Mouse (Mus musculus) lung, embryonic 15.5 days (tissue): ENCODE measurements at regions not wholly inside any gene's neighbourhood (a gene's known extent, or its start where the extent isn't known, plus 50 kb on each side); places are given as distances from the start of the nearest gene placed in this dataset.

Experiments used
- ATAC-seq: fragments of 200-750 bp; cut with Nextera tagmentation; 2 replicates; pipeline ENCODE4 v1.8.0; 2017; ENCODE audit warnings: moderate number of reproducible peaks, borderline replicate concordance; ENCODE audit not compliant: low FRiP score, low TSS enrichment; ENCODE audit errors: extremely low read depth
- H3K27ac ChIP-seq: fragments of 300-500 bp; sonication (generic); 2 replicates; pipeline ENCODE4 v1.5.1; 2015; ENCODE audit warnings: moderate library complexity, mild to moderate bottlenecking, inconsistent platforms
- H3K27me3 ChIP-seq: fragments of 300-500 bp; sonication (generic); 2 replicates; pipeline ENCODE4 v1.6.1; 2015; ENCODE audit warnings: inconsistent platforms
- H3K36me3 ChIP-seq: fragments of 300-500 bp; sonication (generic); 2 replicates; pipeline ENCODE4 v1.6.1; 2015; ENCODE audit warnings: inconsistent platforms
- H3K4me1 ChIP-seq: fragments of 300-500 bp; sonication (generic); 2 replicates; pipeline ENCODE4 v1.6.1; 2015; ENCODE audit warnings: inconsistent platforms
- H3K4me2 ChIP-seq: fragments of 300-500 bp; sonication (generic); 2 replicates; pipeline ENCODE4 v1.6.1; 2015; ENCODE audit warnings: inconsistent platforms, mild to moderate bottlenecking, moderate library complexity
- H3K4me3 ChIP-seq: fragments of 300-500 bp; sonication (generic); 2 replicates; pipeline ENCODE4 v1.5.1; 2015; ENCODE audit warnings: mild to moderate bottlenecking, inconsistent platforms
- H3K9ac ChIP-seq: fragments of 300-500 bp; sonication (generic); 2 replicates; pipeline ENCODE4 v1.6.1; 2015; ENCODE audit warnings: inconsistent platforms
- H3K9me3 ChIP-seq: fragments of 300-500 bp; sonication (generic); 2 replicates; pipeline ENCODE4 v1.6.1; 2016; ENCODE audit warnings: inconsistent platforms
- WGBS: fragments of 180-500 bp; shearing (Covaris S2); methylation state at CpG from one replicate; pipeline ENCODE4 v1.1.7; 2015; 5-methylcytosine and 5-hydroxymethylcytosine counted together

DNA sequence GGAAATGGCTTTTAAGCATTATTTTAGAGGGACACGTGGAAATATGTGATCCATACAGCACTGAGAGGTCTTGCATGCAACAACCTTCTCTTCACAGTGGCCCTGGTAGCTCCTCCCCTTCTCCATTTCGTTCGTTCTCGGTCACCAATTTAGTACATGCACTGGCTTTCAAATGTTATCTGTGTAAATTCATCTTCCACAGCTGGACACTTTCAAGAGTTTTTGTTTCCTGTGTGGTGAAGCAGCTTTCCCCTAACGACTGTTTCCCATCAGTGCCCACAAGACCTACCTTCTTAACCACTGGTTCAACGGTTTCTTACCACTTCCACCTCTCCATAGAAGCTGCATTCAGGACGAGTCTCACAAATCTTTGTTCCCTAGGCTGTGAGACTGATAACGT is 368.8 kb downstream of the Ptprc start:
- no peak overlapping the region for H3K4me2 ChIP-seq
- no peak overlapping the region for H3K27ac ChIP-seq
- no peak for ATAC-seq
- no peaks in the 10 kb centered on the region for H3K4me1 ChIP-seq
- 44% methylated on average over 8 of the region's 8 CpGs for WGBS
- no peak overlapping the region for H3K4me3 ChIP-seq
- H3K9me3 ChIP-seq: no peaks in the 10 kb centered on the region
- no peaks in the 10 kb centered on the region for H3K27me3 ChIP-seq
- no peaks in the 10 kb centered on the region for H3K36me3 ChIP-seq
- H3K9ac ChIP-seq: no peak overlapping the region

DNA sequence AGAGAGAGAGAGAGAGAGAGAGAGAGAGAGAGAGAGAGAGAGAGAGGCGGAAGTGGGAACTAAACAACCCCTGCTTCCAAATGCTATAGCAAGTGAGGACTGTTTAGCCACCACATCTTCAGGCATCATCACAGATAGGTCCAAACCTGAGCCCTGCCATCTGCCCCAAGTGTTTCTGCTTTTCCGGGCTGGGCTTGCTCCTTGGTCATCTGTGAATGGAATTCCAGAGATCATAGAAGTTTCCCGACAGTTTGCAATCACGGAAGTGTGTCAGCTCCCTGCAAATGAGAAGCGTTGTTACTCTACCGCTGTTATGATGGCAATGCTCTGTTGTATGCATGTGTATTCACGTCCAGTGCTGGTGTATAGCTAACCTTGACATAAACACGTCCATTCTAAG is 369.3 kb downstream of the Ptprc start:
- Histone ChIP-seq H3K27me3 (no peaks in the 10 kb centered on the region), H3K36me3 (no peaks in the 10 kb centered on the region), H3K9ac (no peak overlapping the region), H3K27ac (no peak overlapping the region), H3K4me3 (no peak overlapping the region), H3K4me2 (no peak overlapping the region), H3K9me3 (no peaks in the 10 kb centered on the region), H3K4me1 (no peaks in the 10 kb centered on the region)
- no peak for ATAC-seq
- 71% methylated on average over 8 of the region's 8 CpGs for WGBS

DNA sequence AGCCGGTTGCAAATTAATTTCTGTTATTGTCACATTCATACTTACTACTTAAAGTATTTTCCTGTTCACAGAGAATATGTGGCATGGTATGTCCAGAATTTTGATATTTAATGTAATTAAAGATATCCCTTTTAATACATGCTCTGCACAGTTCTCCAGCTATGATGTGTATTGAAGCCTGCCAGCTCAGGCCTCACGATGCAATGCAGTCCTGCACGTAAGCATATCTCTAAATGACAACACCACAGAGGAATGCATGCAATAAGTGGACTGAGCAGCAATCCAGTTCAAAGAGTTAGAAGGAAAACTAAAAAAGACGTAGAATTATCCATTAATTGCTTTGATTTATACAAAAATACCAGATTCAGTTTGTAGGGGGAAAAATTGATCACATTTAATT is 373.4 kb downstream of the Ptprc start:
- no peak overlapping the region for H3K4me3 ChIP-seq
- H3K9ac ChIP-seq: no peak overlapping the region
- WGBS: 46% methylated on average over 4 of the region's 4 CpGs
- H3K27ac ChIP-seq: no peak overlapping the region
- no peaks in the 10 kb centered on the region for H3K9me3 ChIP-seq
- no peaks in the 10 kb centered on the region for H3K4me1 ChIP-seq
- no peak for ATAC-seq
- no peak overlapping the region for H3K4me2 ChIP-seq
- H3K36me3 ChIP-seq: no peaks in the 10 kb centered on the region
- no peaks in the 10 kb centered on the region for H3K27me3 ChIP-seq

GRCm38 (mm10) chr1:137800752-137801151 is 374.8 kb downstream of the Ptprc start:
- no peak overlapping the region for H3K27ac ChIP-seq
- WGBS: 48% methylated on average over 2 of the region's 2 CpGs

GRCm38 (mm10) chr1:137788789-137789188 is 386.7 kb downstream of the Ptprc start:
- H3K27me3 ChIP-seq: no peaks in the 10 kb centered on the region
- no peaks in the 10 kb centered on the region for H3K36me3 ChIP-seq
- no peak overlapping the region for H3K4me3 ChIP-seq
- WGBS: 73% methylated on average over 3 of the region's 3 CpGs
- no peaks in the 10 kb centered on the region for H3K9me3 ChIP-seq
- no peak overlapping the region for H3K4me2 ChIP-seq
- H3K4me1 ChIP-seq: no peaks in the 10 kb centered on the region; the same call in 1 of the 2 replicates
- no peak for ATAC-seq
- no peak overlapping the region for H3K9ac ChIP-seq
- H3K27ac ChIP-seq: no peak overlapping the region

More at GRCm38 (mm10) chr1:137800752-137801151, 374.8 kb downstream of the Ptprc start:
- H3K9ac ChIP-seq: no peak overlapping the region
- ATAC-seq: no peak
- H3K4me2 ChIP-seq: no peak overlapping the region
- H3K9me3 ChIP-seq: no peaks in the 10 kb centered on the region
- no peak overlapping the region for H3K4me3 ChIP-seq
- H3K4me1 ChIP-seq: 0 out of 2 replicates have a peak, but pooled peaks cover 3% of the 10 kb centered on the region
- H3K36me3 ChIP-seq: no peaks in the 10 kb centered on the region
- no peaks in the 10 kb centered on the region for H3K27me3 ChIP-seq

DNA sequence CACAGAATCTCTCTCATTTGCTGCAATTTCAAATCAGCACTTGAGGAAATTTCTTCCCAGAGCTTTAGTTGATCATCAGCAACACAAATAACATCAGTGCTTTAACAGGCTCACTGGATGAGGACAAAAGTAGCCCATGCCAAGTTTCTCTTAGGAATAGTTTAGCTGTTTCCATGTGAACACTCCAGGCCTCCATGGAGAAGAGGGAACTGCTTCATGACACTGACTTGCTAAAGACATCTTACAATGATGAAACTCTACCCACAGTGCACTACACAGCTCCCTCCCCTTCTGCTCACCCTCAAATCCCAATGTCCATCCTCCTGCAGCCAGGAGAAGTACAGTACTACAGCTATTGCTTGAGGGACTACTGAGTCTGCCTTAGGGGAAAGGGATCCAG is 388.9 kb downstream of the Ptprc start:
- no peak overlapping the region for H3K4me2 ChIP-seq
- no peak overlapping the region for H3K27ac ChIP-seq
- H3K9me3 ChIP-seq: no peaks in the 10 kb centered on the region
- H3K36me3 ChIP-seq: no peaks in the 10 kb centered on the region
- no peak overlapping the region for H3K9ac ChIP-seq
- H3K27me3 ChIP-seq: no peaks in the 10 kb centered on the region
- ATAC-seq: no peak
- H3K4me1 ChIP-seq: no peaks in the 10 kb centered on the region; the same call in 1 of the 2 replicates
- H3K4me3 ChIP-seq: no peak overlapping the region

GRCm38 (mm10) chr1:137774586-137774985 is 400.9 kb downstream of the Ptprc start:
- Histone ChIP-seq H3K4me2 (no peak overlapping the region), H3K36me3 (no peaks in the 10 kb centered on the region), H3K27ac (no peak overlapping the region), H3K4me3 (no peak overlapping the region), H3K4me1 (no peaks in the 10 kb centered on the region), H3K9me3 (no peaks in the 10 kb centered on the region), H3K9ac (no peak overlapping the region), H3K27me3 (no peaks in the 10 kb centered on the region)
- ATAC-seq: no peak

DNA sequence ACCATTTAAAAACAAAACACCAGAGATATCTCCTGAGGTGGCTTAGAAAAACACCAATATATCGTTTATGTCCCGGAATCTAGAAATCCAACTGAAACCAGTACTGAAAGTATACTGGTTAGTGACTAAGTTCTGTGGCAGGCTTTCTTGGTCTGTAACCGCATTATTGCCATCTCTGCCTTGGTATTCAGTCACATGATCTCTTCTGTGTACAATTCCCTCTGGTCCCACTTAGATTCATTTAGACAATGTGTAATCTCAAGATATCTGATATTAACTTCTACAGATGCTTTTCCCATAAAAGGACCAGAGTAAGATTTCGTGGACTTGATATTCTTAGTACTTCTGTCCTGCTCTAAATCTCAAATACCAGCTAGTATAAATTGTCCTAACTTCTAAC is 414.7 kb downstream of the Ptprc start:
- Histone ChIP-seq H3K9ac (no peak overlapping the region), H3K4me1 (no peaks in the 10 kb centered on the region)
- WGBS: 89% methylated on average over 4 of the region's 4 CpGs

GRCm38 (mm10) chr1:137751446-137751961 is 424.0 kb downstream of the Ptprc start:
- H3K27me3 ChIP-seq: no peaks in the 10 kb centered on the region
- peak; percentile 78; the same call in 1 of the 2 replicates for ATAC-seq
- H3K4me1 ChIP-seq: peaks cover 5% of the 10 kb centered on the region
- H3K27ac ChIP-seq: no peak overlapping the region; the same call in 1 of the 2 replicates
- no peak overlapping the region for H3K4me3 ChIP-seq
- no peaks in the 10 kb centered on the region for H3K9me3 ChIP-seq
- WGBS: 44% methylated on average over 7 of the region's 7 CpGs
- no peak overlapping the region for H3K9ac ChIP-seq
- no peaks in the 10 kb centered on the region for H3K36me3 ChIP-seq
- H3K4me2 ChIP-seq: no peak overlapping the region

More for the DNA sequence above, 414.7 kb downstream of the Ptprc start:
- Histone ChIP-seq H3K4me2 (no peak overlapping the region), H3K36me3 (no peaks in the 10 kb centered on the region), H3K4me3 (no peak overlapping the region), H3K27me3 (no peaks in the 10 kb centered on the region), H3K9me3 (no peaks in the 10 kb centered on the region), H3K27ac (no peak overlapping the region)
- no peak for ATAC-seq

DNA sequence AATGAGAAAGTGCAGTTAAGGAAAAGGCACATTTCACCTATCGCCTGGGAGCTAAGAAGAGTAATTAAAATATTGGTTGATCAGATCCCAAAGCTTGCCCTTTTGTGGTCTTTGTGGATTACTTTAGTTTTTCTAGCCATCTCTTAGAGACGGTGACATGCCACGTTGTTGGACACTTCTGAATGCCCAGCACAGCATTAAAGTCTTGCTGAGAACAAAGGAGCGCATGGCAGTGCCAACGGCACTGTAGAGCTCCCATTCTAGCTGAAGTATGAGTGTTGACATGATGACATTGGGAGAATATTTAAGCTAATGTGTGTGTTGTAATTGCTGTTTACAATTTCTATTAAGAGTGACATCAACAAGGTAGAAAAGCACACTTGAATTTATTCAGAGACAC is 424.6 kb downstream of the Ptprc start:
- H3K36me3 ChIP-seq: no peaks in the 10 kb centered on the region
- no peaks in the 10 kb centered on the region for H3K27me3 ChIP-seq
- no peaks in the 10 kb centered on the region for H3K9me3 ChIP-seq
- H3K4me3 ChIP-seq: no peak overlapping the region
- H3K4me2 ChIP-seq: no peak overlapping the region
- peaks cover 5% of the 10 kb centered on the region for H3K4me1 ChIP-seq
- H3K9ac ChIP-seq: no peak overlapping the region
- H3K27ac ChIP-seq: no peak overlapping the region
- ATAC-seq: no peak
- WGBS: 80% methylated on average over 5 of the region's 5 CpGs

- H3K4me3 ChIP-seq: no peak overlapping the region
- H3K9me3 ChIP-seq: no peaks in the 10 kb centered on the region
- no peaks in the 10 kb centered on the region for H3K36me3 ChIP-seq
- no peaks in the 10 kb centered on the region for H3K4me1 ChIP-seq
- 47% methylated on average over 2 of the region's 2 CpGs for WGBS
- no peak overlapping the region for H3K4me2 ChIP-seq
- H3K9ac ChIP-seq: no peak overlapping the region
- no peak overlapping the region for H3K27ac ChIP-seq
- no peaks in the 10 kb centered on the region for H3K27me3 ChIP-seq
- ATAC-seq: no peak
Measured at GRCm38 (mm10) chr1:137746129-137746528, 429.4 kb downstream of the Ptprc start.

GRCm38 (mm10) chr1:137738157-137738851 is 437.2 kb downstream of the Ptprc start:
- no peak overlapping the region for H3K4me3 ChIP-seq
- H3K4me1 ChIP-seq: no peaks in the 10 kb centered on the region
- no peak overlapping the region for H3K9ac ChIP-seq
- H3K4me2 ChIP-seq: no peak overlapping the region
- no peaks in the 10 kb centered on the region for H3K36me3 ChIP-seq
- H3K27ac ChIP-seq: no peak overlapping the region
- ATAC-seq: no peak
- H3K9me3 ChIP-seq: no peaks in the 10 kb centered on the region
- H3K27me3 ChIP-seq: no peaks in the 10 kb centered on the region
- 9% methylated on average over 1 of the region's 1 CpGs for WGBS
